Mouse (Mus musculus) heart, embryonic 14.5 days (tissue): Measurements from ENCODE around the gene Dcaf5. TPM values are rescaled to one million over a fixed set of nuclear protein-coding genes. Genes with fewer than 3 reads are reported as not detected.
A peak's percentile ranks its signal among the peaks of the same experiment; 100 is the strongest.

Source experiments
- ATAC-seq: fragments of 200-750 bp; cut with Nextera tagmentation; 2 replicates; pipeline ENCODE4 v1.8.0; 2017; ENCODE audit warnings: low read depth, moderate TSS enrichment; ENCODE audit not compliant: insufficient number of reproducible peaks, insufficient read depth, low FRiP score
- H3K27ac ChIP-seq, 2 experiments: fragments of 200-500 bp in 1 of 2; fragments of 300-500 bp in 1 of 2; sonication (generic) in 1 of 2; replicated peaks in 1 of 2; 2 replicates each; pipeline ENCODE4 v1.5.1; 2012 to 2014; ENCODE audit warnings: low read depth in 2 of 2, low read length in 2 of 2, control low read depth in 1 of 2, mild to moderate bottlenecking in 1 of 2, mixed read lengths in 1 of 2; ENCODE audit not compliant: control insufficient read depth in 1 of 2, insufficient read depth in 1 of 2
- H3K27me3 ChIP-seq: fragments of 300-500 bp; sonication (generic); 2 replicates; pipeline ENCODE4 v1.6.1; 2014; ENCODE audit warnings: mild to moderate bottlenecking, low read length, control low read depth; ENCODE audit not compliant: control insufficient read depth, insufficient read depth
- H3K36me3 ChIP-seq: fragments of 300-500 bp; sonication (generic); 2 replicates; pipeline ENCODE4 v1.6.1; 2014; ENCODE audit warnings: mild to moderate bottlenecking, control low read depth, low read length, mixed read lengths; ENCODE audit not compliant: control insufficient read depth, insufficient read depth
- H3K4me1 ChIP-seq, 2 experiments: fragments of 200-500 bp in 1 of 2; fragments of 300-500 bp in 1 of 2; sonication (generic) in 1 of 2; 2 replicates each; pipeline ENCODE4 v1.6.1; 2012 to 2014; ENCODE audit warnings: low read length in 2 of 2, control low read depth in 1 of 2, mixed read lengths in 1 of 2; ENCODE audit not compliant: control insufficient read depth in 2 of 2, insufficient read depth in 2 of 2
- H3K4me2 ChIP-seq: fragments of 300-500 bp; sonication (generic); 2 replicates; pipeline ENCODE4 v1.6.1; 2014; ENCODE audit warnings: mild to moderate bottlenecking, low read length
- H3K4me3 ChIP-seq, 2 experiments: fragments of 200-500 bp in 1 of 2; fragments of 300-500 bp in 1 of 2; sonication (generic) in 1 of 2; 2 replicates each; pipeline ENCODE4 v1.5.1; 2012 to 2014; ENCODE audit warnings: low read length in 2 of 2, mild to moderate bottlenecking in 2 of 2, control low read depth in 1 of 2, low read depth in 1 of 2, moderate library complexity in 1 of 2; ENCODE audit not compliant: control insufficient read depth in 1 of 2, insufficient read depth in 1 of 2
- H3K9ac ChIP-seq: fragments of 300-500 bp; sonication (generic); 2 replicates; pipeline ENCODE4 v1.6.1; 2014; ENCODE audit warnings: mild to moderate bottlenecking, low read length
- H3K9me3 ChIP-seq: fragments of 300-500 bp; sonication (generic); 2 replicates; pipeline ENCODE4 v1.6.1; 2016; ENCODE audit warnings: low read length, control low read depth; ENCODE audit not compliant: control insufficient read depth
- WGBS: fragments of 180-500 bp; shearing (Covaris S2); extraction: QIAGEN DNeasy Blood & Tissue Kit; methylation state at CpG from one replicate; pipeline ENCODE4 v1.1.7; 2014; 5-methylcytosine and 5-hydroxymethylcytosine counted together
- polyA plus RNA-seq: library from polyadenylated mRNA; unstranded; fragments of >200 nt; fragmentation: Nextera tagmentation; extraction: Ambion mirVana; gene quantifications from 2 replicates; pipeline ENCODE4 v1.2.1, GENCODE M21; 2014

Dcaf5 gene
- polyA plus RNA-seq, 1 experiment from 2014 or later: 10.5 TPM

GRCm38 (mm10) chr12:80304518-80304917 is 131.9 kb downstream of the Dcaf5 start:
- H3K9me3 ChIP-seq: peaks cover 3% of the 10 kb centered on the region; the same call in 1 of the 2 replicates
- WGBS: 93% methylated on average over 3 of the region's 3 CpGs
- no peak overlapping the region for H3K4me3 ChIP-seq
- H3K27me3 ChIP-seq: no peaks in the 10 kb centered on the region
- no peaks in the 10 kb centered on the region for H3K36me3 ChIP-seq
- H3K4me1 ChIP-seq: no peaks in the 10 kb centered on the region
- no peak overlapping the region for H3K27ac ChIP-seq
- no peak overlapping the region for H3K9ac ChIP-seq
- H3K4me2 ChIP-seq: no peak overlapping the region
- ATAC-seq: no peak

DNA sequence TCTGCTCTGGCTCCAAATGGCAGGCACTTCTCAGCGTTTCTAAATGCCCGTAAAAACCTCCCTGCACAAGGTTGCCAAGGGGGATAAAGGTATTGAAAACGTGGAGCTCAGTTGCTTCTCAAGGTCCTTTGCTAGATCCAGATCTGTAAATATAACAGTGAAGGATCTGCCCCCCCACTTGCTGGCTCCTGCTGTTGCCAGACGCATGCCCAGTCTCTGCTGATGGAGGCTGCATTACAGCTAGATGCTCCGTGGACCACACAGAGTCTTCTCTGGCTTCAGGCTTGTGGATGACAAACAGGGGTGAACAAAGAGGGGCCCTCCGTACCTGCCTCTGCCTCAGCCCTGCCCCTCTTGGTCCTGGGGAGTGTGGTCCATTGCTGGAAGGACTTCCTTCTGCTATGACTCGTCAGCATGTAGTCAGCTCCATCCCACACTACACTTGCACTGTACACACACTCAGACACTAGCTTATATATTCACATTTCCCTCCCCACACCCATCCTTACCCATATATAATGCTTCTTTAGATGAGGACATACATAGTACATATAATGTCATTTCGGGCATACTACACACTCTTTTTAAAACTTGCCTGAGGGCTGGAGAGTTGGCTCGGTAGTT is 135.5 kb downstream of the Dcaf5 start:
- no peak overlapping the region for H3K4me3 ChIP-seq
- H3K27me3 ChIP-seq: no peaks in the 10 kb centered on the region
- H3K9ac ChIP-seq: no peak overlapping the region
- no peaks in the 10 kb centered on the region for H3K36me3 ChIP-seq
- H3K27ac ChIP-seq: no peak overlapping the region
- H3K9me3 ChIP-seq: peaks cover 3% of the 10 kb centered on the region; the same call in 1 of the 2 replicates
- 73% methylated on average over 9 of the region's 9 CpGs for WGBS
- H3K4me1 ChIP-seq: no peaks in the 10 kb centered on the region
- H3K4me2 ChIP-seq: no peak overlapping the region
- no peak for ATAC-seq

DNA sequence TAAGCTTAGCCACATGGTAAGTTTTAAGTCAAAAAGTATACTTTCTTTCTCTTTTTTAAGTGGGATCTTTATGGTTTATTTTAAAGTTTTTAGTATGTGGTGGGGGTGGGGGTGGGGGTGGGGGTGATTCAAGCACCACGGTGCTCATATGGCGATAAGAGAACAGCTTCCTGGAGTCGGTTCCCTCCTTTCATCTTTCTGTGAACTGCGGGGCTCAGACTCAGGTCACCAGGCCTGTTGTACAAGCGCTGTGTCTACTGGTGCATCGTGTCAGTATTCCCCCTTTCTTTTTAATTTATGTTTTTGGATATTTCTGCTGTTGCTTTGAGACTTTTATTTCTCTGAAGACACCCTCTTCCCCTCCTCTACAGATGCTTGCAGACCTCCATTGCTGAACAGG is 137.7 kb downstream of the Dcaf5 start:
- no peak overlapping the region for H3K27ac ChIP-seq
- no peak overlapping the region for H3K9ac ChIP-seq
- no peaks in the 10 kb centered on the region for H3K27me3 ChIP-seq
- peaks cover under 1% of the 10 kb centered on the region; the same call in 1 of the 2 replicates for H3K9me3 ChIP-seq
- H3K4me1 ChIP-seq: no peaks in the 10 kb centered on the region
- H3K4me2 ChIP-seq: no peak overlapping the region
- H3K4me3 ChIP-seq: no peak overlapping the region
- ATAC-seq: no peak
- no peaks in the 10 kb centered on the region for H3K36me3 ChIP-seq
- 45% methylated on average over 6 of the region's 6 CpGs for WGBS

GRCm38 (mm10) chr12:80291895-80292435 is 144.4 kb downstream of the Dcaf5 start:
- Histone ChIP-seq H3K9me3 (no peaks in the 10 kb centered on the region), H3K27me3 (no peaks in the 10 kb centered on the region), H3K9ac (no peak overlapping the region), H3K36me3 (no peaks in the 10 kb centered on the region), H3K4me2 (no peak overlapping the region), H3K4me1 (peaks cover 7 to 15% of the 10 kb centered on the region in 2 experiments), H3K4me3 (no peak overlapping the region), H3K27ac (0 out of 4 replicates have a peak overlapping the region, but pooled peaks of 1 of the 2 experiments have one; percentile 2)
- 67% methylated on average over 3 of the region's 3 CpGs for WGBS
- ATAC-seq: peak; percentile 13; the same call in 1 of the 2 replicates

DNA sequence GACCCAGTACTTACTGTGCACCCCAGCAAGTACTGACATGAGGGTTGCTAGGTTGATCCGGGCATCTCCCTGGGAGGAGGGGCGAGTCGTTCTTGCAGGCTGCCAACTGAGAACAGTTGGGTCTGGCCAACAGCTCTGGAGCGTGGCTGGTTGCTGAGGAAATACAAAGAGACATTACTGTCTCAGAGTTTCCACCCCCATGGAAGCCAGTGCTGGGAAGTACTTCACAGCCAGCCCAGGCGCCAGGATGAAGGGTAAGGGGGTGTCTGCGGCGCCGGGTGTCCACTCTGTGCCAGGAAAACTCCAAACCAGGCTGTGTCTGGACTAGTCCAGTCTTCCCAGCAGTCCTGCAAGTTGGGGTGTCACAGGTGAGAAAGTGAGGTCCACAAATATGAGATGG is 145.4 kb downstream of the Dcaf5 start:
- H3K4me1 ChIP-seq: peaks cover 7 to 15% of the 10 kb centered on the region in 2 experiments
- H3K4me3 ChIP-seq: no peak overlapping the region
- H3K4me2 ChIP-seq: no peak overlapping the region
- H3K27me3 ChIP-seq: no peaks in the 10 kb centered on the region
- no peak overlapping the region for H3K9ac ChIP-seq
- H3K9me3 ChIP-seq: no peaks in the 10 kb centered on the region
- H3K36me3 ChIP-seq: no peaks in the 10 kb centered on the region
- peak overlapping the region in 1 of 2 experiments; percentile 14; a peak in 1 of 4 replicates for H3K27ac ChIP-seq
- WGBS: 74% methylated on average over 8 of the region's 8 CpGs
- peak; percentile 62 for ATAC-seq

GRCm38 (mm10) chr12:80290483-80290882 is 145.9 kb downstream of the Dcaf5 start:
- H3K4me2 ChIP-seq: no peak overlapping the region
- no peaks in the 10 kb centered on the region for H3K36me3 ChIP-seq
- peak overlapping the region in 1 of 2 experiments; percentile 14; a peak in 1 of 4 replicates for H3K27ac ChIP-seq
- H3K27me3 ChIP-seq: no peaks in the 10 kb centered on the region
- ATAC-seq: no peak
- 45% methylated on average over 4 of the region's 4 CpGs for WGBS
- H3K4me3 ChIP-seq: no peak overlapping the region
- H3K4me1 ChIP-seq: peaks cover 9 to 15% of the 10 kb centered on the region in 2 experiments
- no peaks in the 10 kb centered on the region for H3K9me3 ChIP-seq
- no peak overlapping the region for H3K9ac ChIP-seq

DNA sequence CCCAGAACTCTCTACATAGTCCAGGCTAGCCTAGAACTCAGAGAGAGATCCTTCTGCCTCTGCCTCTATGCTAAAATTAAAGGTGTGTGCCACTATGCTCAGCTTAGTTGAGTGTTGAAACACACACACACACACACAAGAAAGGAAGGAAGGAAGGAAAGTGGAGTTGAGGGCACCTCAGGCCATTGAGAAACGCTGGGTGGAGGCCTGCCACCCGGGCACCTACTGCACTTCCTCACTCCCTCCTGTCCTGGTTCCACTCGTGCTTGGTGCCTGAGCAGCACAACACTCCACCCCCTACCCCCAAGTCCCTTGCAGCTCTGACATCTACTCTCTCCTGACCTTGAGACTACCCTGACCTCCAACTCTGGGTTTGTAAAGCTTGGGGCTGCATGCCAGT is 146.7 kb downstream of the Dcaf5 start:
- H3K27ac ChIP-seq: no peak overlapping the region
- H3K4me2 ChIP-seq: no peak overlapping the region
- H3K9ac ChIP-seq: no peak overlapping the region
- no peaks in the 10 kb centered on the region for H3K27me3 ChIP-seq
- H3K4me1 ChIP-seq: peaks cover 9 to 15% of the 10 kb centered on the region in 2 experiments
- ATAC-seq: no peak
- H3K9me3 ChIP-seq: no peaks in the 10 kb centered on the region
- H3K36me3 ChIP-seq: no peaks in the 10 kb centered on the region
- H3K4me3 ChIP-seq: no peak overlapping the region
- 52% methylated on average over 3 of the region's 3 CpGs for WGBS
